Mouse (Mus musculus): ENCODE measurements around the gene Nop53.
A peak's percentile ranks its signal among the peaks of the same experiment; 100 is the strongest.

DNA sequence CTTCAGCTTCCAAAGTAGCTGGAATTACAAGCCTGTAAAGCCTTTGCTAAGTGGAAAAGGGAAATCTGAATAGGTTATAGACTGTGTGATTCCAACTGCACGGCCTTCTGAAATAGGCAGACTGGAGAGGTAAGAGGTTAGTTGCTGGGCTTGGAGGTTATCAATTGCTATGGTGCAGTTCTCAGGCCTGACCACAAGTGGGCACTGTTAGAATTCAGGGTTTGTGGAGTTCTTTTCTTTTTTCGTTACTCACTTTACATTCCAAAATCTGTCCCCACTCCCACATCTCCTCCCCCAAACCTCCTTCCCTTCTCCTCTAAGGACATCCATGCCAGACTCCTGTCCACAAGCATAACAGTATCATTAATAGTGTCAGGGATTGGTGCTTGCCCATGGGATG lies 31.6 kb downstream of the Nop53 start:
- TF ChIP-seq CTCF (IDR thresholded peaks at IDR 0.05; ENCODE audit: control insufficient read depth, insufficient read depth, insufficient replicate concordance, low read depth, low read length) (0 out of 2 replicates have a peak, but pooled peaks have one; percentile 10), POLR2A (IDR thresholded peaks at IDR 0.05; ENCODE audit: control insufficient read depth, low read depth, low read length) (no peak)
